Mouse (Mus musculus) c-Kit-negative CD71-positive TER-119-positive erythroid progenitor cells, embryonic 14.5 days (primary cell): ENCODE results near the gene Foxn3.

ENCODE experiments used
- DNase-seq: peaks from one replicate; pipeline ENCODE4 v3.0.0-alpha.2; 2013; ENCODE audit warnings: low read depth, low spot score

Gene Foxn3

DNA sequence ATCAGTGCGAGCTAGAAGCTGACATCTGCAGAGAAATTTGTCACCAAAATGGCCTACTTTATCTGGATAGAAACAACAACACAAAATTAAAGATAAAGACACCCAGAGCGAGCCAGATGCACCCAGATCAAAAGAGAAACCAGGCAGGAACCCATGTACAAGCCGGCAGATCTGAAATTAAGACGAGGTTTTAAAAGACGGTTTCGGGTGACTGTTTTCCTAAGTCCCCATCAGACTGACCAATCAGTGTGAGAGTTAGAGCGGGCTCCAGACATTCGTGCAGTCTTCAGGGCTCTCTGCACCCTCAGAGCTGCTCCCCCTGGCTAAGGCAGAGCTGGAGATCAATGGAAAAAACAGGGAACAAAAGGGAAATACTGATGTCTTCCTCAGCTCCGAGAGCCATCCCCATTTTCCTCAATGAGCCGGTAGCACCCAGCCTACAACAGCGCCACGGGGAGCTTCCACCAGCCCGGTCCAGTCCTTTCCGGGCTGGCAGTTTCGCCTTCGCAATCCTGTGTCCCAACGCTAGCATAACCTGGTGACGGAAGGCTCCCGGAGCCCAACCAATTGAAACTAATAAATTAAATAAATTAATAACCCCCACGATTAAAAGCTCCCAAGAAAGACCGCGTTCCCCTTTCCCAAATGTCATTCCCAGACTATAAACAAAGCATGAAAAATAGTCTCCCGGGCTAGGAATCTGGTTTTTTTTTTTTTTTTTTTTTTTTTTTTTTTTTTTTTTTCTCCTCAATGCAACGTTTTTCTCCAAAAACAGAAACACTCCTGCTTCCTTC lies 1.1 kb downstream of the Foxn3 start:
- DNase-seq, result no peak

DNA sequence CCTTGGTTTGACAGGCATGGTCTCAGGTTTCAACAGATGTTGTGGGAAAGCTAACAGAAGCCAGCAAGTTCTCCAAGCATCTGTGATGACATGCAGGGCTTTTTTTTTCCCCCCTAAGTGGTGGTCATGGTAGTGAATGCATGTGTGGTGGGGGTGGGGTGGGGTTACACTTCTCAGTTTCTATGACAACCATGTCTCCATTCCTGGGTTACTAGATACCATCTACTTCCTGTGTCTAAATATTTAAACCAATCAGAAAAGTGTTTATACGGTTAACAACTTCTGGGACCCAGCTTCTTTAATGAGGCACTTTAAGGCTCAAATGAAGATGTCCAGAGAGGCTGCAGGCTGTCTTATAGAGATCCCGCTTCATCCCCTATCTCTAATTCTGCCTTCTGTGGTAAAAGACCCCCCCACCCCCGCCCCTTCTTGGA lies 2.0 kb downstream of the Foxn3 start:
- no peak for DNase-seq

DNA sequence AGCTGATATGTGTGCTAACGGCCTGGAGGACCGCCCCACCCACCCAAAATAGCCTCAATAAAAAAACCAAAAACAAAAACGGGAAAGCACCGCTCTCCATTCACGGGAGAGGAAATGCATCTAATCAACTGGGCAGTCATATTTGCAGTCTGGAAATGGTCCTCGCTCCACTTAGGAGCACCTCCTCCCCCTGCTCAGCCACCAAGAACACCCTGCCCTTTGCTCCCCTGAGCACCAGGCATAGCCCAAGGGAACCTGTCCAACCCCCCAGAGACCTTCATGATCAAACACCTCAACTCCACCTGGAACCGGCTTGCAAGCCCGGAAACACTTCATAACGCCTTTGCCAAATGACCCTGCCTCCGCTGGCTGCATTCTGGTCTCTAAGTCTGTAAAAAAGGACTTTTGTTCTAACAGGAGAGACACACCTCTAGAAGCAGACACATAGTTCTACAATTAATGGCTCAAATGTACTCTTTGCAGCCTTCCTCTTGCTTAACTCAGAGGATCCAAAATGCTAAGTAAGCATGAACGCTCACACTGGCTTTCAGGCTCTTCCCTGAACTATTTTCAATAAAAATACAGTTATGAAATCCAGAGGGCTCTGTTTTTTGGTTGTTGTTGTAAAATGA lies 2.6 kb downstream of the Foxn3 start:
- DNase-seq, result no peak

DNA sequence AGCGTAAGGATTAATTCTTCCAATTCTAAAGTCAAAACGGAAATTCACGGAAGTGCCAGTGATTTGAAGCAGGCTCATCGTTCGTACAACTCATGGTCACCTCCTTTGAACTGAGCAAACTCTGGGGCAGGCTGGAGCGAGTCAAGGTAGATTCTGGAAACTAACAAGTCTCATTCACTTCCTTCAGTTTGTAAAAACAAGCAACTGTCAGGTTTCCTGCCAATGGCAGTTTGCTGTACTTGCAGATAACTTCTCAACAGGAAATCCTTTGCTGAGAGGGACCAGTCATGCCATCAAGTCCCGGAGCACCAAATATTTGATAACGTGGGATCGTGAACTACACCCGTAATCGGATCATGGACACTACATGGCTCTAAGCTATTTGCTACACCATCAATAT lies 3.9 kb downstream of the Foxn3 start:
- DNase-seq, result no peak

DNA sequence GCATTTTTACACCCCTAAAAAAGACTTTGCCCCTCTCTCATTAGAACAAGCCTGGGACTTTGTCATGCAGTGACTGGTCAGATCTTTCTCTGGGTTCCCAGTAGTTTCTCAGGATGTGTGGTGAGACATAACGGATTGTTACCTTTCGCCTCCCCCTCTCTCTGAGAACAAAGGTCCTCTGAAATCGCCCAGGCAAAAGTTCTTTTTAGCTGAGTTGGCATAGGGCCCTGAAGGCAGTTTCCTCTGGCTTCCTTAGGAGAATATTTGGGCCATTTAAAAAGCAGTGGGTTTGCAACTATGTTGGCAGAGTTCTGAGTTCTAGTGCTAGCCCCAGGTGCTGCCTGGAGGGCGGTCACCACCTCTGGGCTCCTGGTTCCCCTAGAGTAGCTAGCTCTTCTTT lies 4.9 kb downstream of the Foxn3 start:
- DNase-seq, result no peak

DNA sequence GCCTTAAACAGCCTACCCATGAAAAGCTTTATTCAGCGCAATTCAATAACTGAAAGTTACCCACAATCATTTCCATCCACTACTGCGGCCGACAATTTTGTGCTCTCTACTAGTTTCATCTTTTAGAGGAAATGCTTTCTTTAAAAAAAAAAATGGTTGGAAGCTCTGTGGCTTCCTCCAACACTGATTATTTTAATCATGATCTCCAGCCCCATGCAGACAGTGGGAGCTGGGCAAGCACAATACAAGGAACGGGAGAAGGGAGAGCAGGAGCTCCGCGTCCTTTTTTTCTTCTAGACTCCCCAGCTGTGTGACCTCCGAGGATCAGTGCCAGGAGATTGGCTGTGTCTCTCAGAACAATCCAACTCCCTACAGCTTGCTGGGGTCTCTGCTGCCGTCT lies 5.9 kb downstream of the Foxn3 start:
- no peak for DNase-seq

DNA sequence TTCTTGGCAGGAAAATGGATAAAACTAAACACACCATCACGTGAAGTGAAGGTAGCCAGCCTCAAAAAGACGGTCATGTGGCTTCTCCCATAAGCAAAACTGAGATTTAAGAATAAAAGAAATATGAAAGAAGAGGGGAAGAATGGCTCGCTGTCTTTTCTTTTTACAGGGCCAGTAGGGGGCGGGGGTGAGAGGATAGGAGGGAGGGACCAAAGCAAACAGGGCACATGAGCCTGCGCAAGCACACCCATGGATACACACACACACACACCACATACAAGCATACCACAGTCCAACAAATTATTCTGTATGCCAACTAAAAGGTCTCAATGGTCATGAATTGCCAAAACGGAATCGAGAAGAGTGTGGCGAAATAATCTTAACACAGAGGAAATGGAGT lies 12.8 kb downstream of the Foxn3 start:
- no peak for DNase-seq

DNA sequence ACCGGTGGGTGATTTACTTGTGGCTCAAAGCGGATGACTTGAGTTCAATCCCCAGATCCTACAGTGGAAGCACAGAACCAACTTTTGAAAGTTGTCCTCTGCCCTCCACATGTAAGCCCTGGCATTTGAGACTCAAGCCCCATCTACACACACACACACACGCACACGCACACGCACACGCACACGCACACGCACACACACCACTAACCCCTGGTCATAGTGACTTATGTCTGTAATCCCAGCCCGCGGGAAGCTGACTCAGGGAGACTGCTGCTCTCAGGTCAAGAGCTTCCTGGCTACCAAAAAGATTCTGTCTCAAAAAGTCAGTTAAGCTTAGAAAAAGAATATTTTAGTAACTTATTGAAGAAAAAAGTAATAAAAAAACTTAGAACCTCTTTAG lies 13.6 kb downstream of the Foxn3 start:
- DNase-seq, result no peak

DNA sequence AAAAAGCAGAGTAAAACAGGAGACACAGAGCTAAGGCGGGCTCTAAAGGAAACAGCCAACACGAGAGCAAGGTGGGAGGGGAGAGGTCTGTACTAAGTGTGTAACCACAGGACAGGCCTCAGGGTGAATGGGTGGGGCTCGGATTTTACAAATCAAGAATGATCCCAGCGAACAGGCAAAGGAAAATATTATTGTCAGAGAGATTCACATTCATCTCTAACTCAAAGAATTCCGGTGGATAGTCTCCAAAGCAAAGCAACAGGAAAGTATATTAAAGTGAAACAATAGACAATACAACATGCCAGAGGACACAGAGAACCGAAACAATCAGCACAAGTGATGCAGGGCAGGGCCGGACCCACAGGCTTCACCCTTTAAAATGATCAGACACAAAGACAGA lies 15.0 kb downstream of the Foxn3 start:
- DNase-seq, result no peak

DNA sequence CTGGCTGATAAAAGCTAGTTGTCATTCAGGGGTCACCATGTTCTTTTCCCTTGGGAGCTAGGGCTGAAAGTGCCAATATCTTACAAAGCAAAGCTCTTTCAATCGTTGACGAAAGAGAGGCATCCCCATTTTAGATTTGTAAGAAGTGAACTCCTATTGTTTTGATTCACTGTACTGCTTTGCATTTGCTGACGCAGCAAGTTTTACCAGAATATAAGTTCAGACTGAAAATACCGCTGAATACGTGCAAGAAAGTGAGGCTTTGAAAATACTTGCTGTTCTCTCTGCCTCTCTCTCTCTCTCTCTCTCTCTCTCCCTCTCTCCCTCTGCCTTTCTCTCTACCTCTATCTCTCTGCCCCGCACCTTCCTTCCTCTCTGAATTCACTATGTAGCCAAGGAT lies 16.1 kb downstream of the Foxn3 start:
- no peak for DNase-seq

DNA sequence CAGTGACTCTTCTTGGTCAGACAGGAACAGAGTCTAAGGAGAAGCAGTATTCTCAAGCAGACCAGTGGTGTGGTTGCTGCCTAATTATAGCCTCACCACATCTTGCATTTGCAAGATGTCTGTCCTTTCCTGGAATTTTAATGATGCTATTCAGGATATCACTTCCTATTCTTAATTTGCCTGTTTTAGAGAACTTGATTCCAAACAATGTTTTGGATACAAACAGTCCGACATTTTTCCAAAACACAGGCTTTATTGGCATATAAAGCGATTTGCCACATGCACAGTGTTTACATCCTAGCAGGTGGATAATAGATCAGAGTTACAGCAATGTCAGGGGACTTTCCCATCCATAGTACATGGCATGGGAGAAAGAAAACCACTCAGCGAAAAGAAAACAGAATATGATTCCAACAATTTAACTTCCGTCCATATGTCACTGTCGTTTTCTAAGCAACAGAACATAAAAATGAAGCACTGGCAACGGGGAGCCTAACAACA lies 18.1 kb downstream of the Foxn3 start:
- no peak for DNase-seq

DNA sequence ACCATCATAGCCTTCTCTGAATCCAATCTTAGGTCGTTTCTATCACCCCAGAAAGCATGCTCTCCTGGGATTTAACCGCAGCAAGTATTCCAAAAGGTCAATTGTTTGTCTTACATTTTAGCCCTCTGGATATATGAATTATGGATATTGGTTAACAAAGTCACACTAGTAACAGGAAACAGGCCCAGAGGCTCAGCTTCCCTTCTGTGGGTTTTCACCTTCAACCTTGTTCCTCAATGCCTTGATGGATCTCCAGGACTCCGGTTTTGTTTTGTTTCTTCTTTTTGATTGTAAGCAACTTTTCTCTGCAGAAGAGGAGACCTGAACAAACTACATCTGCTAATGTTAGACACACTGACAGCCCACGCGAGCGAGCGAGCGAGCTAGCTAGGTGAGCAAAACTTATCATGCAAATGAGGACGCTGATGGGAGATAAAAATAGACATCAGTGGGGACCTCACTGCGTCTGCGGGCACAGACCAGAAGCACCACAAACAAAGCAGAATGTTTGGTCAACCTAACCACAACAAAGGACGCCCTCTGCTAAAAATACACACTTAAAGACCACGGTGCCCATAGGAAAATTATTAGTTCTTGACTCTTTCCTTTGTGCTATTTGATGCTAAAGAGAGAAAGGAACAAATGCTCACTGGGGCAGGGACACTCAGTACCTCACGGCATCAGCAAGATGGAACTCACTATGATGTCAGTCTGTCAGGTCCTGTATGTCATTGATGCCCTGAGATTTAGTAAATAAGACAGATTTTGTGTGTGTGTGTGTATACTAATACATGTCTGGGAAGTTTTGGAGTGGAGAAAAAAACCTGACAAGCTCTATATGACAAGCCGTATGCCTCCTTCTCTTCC lies 18.9 kb downstream of the Foxn3 start:
- DNase-seq, result no peak

DNA sequence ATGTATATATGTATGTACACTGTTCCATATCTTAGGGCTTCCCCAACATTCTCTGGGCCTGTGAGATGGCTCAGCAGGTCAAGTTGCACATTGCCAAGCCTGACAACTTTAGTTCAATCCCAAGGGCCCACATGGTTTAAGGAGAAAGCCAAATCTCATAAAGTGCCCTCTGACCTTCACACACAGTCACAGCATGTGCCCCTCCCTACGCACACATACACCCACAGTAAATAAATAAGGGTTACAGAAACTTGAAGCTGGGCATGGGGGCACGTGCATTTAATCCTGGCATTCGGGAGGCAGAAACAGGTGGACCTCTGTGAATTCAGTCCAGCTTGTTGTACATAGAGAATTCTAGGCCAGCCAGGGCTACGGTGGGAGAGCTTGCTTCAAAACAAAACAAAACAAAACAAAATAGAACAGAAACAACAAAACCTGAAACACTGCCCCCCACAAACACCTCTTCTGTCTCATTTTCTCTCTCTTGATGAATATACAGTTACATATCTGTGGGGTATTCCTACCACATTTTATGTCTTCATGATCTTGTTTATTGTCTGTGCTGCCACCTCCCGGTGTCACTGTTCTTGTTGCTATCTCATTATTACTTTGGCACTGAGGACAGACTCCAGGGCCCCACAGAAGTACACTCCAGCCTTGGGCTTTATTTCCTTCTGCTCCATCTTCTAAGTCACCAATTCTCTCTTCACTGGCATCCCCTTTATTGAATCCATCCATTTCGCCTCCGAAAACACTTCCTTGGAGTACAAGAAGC lies 19.8 kb downstream of the Foxn3 start:
- DNase-seq, result no peak

DNA sequence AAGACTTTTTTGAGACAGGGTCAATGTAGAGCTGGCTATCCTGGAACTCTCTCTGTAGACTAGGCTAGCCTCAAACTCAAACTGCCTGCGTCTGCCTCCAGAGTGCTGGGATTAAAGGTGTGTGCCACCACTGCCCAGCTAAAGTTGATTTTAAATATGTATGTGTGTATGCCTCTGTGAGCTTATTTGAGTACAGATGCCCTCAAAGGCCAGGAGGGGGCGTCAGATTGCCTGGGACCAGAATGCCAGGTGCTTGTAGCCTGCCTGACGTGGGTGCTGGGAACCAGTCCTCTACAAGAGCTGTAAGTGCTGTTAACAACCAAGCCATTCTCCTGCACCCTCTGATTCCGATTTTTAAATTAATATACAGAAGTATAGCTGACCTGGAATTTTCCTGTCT lies 23.2 kb downstream of the Foxn3 start:
- no peak for DNase-seq

DNA sequence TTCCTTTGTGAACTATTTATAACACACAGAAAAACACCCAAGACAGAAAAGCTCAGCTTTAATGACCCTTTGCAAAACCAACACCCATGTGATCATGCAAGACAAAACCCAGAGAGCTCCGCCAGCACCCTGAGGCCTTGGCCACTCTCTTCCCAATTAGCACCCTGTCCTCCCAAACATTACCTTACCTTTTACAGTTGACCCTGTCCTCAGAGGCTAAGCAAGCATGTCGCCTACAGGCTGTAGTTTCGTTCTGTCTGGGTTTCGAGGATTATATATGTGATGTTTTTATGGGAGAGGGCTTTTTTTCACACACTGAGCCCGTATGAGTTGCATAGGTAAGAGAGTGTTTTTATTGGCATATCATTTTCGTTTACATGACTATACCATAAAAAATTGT lies 26.1 kb downstream of the Foxn3 start:
- no peak for DNase-seq

DNA sequence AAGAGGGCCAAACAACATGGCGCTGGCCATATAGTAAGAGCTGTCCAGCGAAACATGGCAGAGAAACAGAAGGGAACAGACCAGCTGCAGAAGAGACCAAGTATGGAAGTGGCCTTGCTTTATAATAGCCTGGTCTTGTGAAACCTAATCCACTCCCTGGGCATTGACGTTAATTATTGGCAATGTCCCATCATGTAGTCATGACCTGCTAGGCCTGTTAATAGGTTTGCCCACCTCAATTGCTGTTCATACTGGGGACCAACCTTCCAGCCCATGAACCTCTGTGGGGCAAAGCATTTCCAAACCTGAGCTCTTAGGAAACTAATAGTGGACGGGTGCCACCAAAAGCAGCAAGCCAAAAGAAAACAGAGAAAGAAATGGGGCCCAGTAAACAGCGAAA lies 27.0 kb downstream of the Foxn3 start:
- no peak for DNase-seq

DNA sequence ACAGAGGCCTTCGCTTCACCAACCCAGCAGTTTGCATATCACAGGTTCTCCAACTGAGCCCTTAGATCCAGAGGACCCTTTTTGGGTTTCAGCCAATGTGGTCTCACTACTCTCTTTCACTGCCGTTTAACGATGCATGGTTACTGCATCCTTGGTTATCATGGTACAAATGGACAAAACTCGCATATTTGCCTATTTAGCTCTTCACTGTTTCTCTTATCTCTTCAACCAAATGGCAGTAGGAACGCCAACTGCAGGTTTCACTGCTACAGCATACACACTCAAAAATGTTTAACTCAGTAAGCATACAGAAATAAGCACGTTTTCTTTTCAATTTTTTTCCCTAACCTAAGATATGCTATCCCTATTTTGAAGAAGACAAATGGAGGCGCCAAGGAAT lies 31.0 kb downstream of the Foxn3 start:
- no peak for DNase-seq

DNA sequence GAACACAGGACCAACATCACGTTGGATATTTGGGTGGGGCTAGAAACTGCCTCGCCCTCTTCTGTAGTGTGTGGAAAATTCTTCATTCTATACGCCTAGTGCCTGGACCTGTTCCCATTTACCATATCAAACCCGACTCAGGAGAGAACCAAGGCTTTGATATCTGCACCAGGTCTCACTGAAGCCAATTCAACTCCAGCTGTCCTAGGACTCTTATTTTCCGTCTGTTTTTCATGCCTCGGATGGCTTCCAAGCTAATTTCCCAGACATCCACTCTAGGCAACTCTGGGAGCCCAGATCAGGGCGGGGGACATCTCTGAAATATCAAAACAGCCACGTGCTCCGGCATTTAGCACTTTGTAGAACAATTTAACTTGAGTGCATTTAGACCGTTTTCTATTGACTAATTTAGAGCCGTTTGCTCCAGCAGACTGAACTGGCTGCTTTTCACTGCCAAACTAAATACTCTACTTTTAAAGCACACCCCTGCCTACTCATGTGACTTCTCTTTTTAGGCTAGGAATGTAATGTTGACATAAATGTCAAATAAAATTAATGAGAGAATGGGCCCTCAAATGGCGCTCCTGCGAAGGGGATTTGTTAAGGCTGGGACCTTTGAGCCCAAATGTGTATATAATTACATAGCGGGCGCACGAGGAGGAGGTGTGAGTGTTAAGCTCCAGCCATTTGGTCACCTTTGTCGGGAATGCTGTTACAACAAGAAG lies 33.5 kb downstream of the Foxn3 start:
- no peak for DNase-seq

DNA sequence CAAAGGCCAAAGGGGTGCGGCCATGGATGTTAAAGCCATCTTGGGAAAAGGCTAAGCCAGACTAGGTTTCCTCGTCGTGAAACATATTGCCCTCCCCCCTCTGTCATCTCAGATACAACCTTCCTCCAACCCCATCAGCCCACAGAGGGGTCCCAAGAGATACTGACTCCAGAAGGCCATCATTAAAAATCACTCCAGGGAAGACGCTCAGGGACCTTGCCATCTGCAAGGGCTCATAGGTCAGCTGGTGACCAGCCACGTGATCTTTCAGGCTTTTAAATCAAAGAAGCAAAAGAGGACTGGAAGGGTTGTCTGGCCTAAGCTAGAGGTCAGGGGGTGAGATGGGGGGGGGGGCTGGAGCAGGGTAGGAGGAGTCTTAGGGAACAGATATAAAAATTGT lies 34.4 kb downstream of the Foxn3 start:
- no peak for DNase-seq

DNA sequence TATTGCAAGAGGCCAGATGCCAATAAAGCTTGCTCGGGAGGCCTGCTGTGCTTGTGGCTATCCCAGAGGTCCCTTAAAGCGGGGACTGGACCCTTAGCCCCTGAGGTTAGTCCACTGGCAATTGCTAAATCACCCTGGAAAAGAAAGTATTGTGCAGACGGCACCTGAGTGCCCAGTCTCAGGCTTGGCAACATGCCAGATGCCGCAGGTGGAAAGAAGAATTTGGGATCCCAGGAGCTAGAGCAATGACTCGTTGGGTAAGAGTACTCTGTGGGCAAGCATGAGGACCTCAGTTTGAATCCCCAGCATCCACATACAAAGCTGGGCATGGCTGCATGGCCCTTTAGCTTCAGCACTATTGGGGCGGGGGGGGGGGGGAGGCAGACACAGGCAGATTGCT lies 35.9 kb downstream of the Foxn3 start:
- DNase-seq, result no peak

DNA sequence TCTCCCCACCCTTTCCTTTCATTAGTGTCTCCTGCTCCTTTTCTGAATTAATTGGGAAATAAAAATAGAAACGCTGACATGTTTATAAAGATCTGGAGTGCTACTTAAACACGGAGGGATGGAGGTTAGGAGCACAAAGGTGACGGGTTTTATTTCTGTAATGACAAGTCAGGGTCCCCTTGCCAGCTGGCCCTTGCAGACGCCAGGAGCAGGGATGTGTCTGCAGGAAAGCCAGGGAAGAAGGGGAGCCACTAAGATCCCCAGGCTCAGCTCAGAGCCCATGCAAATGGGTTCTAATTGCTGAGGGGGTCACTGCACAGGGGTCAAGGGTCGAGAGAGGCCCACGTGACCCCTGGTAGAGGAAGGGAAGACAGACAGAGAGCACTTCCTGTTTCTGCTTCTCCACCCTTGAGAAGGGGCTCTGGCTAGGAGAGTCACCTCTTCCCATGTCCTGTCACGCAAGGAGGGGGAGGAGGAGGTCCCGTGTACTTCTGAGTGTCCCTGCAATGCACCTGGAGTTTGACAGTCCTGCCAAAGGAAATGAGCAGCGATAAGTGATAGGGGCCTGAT lies 36.7 kb downstream of the Foxn3 start:
- DNase-seq, result no peak
